Mouse (Mus musculus) thymus, adult 2 months (tissue): Measurements from ENCODE around the gene Mettl17.

ENCODE experiments used
- CTCF ChIP-seq: fragments of 200-500 bp; IDR thresholded peaks from 2 replicates; pipeline ENCODE4 v1.5.1; 2012; ENCODE audit warnings: mild to moderate bottlenecking, control low read depth, low read length, moderate library complexity, borderline replicate concordance; ENCODE audit not compliant: control insufficient read depth, poor library complexity, insufficient read depth; ENCODE audit errors: extremely low read depth
- POLR2A ChIP-seq: fragments of 200-500 bp; IDR thresholded peaks from 2 replicates; pipeline ENCODE4 v1.6.1; 2012; ENCODE audit warnings: mild to moderate bottlenecking, low read length, control low read depth, moderate library complexity; ENCODE audit not compliant: control insufficient read depth, poor library complexity, insufficient read depth; ENCODE audit errors: extremely low read depth

- no peak for TF ChIP-seq CTCF
- TF ChIP-seq POLR2A: no peak
Observed at GRCm38 (mm10) chr14:51940944-51941560, 56.4 kb downstream of the Mettl17 start.
